Mouse (Mus musculus): ENCODE measurements around the gene Hoxd13.

Gene Hoxd13

DNA sequence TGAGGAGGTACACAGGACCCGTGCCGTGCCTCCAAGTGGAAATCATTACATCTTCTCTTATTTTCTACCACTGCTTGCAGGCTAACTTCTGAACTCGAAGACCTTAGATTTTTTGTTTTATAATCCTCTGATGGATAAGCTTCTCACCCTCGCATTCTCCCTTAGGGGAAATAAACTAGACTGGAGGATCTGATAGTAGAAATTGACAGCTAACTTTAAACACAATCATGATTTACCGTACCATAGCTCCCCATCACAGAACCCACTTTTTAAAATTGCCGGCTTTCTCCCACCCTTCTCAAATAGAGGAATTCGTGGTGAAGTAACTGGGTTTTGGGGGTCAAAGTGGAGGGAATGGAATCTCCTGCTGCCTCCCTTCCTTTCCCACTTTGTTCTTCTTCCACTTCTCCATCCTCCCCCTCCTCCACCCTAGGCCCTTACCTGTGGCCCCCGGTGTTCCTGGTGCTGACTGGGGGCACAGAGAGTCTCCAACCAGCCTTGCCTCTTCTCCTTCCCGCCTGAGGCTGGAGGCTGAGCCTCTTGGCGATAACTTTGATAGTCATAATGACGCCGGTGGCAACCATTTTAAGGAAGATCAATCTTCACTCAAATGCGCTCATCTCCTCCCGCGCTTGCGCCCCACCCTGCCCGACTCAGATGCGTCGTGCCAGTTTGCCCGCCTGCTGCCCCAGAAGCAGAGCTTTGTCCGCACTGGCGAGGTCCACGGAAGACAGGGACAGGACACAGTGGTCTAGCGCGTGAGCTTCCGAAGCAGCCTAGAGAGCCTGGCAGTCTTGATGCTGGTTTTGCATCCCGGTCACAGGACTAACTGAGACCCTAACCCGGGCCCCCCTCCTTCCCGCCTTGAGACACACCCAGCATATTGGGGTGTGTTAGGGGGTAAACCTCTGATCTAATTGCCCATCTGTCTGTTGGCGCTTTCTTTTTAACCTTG lies 7.4 kb upstream of the Hoxd13 start:
- in situ Hi-C loops (cut with MboI, MseI) = loop anchor here (10.0 to 25.0 kb wide), 3 partner anchors 356 to 1073 kb away; partner anchors contain the start of gene Chrna1

DNA sequence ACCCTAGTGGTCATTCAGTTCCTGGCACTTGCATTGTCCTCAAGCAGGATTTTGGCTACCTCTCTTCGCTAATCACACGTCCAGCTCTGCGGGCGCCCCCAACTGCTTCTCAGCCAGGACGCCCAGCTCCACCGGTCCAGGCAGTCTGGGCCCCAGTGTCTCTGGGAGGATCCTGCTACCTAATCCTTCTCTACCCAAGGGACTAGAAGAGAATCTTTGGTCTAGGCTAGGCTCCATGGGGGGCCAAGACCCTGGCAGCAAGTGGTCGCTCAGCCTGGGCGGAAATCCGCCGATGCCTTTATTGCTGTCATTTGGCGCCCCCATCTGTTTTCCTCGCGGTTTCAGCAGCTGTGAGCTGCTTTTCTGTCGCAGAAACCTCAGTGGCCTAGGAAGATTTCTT lies 6.4 kb upstream of the Hoxd13 start:
- in situ Hi-C loops (cut with MboI, MseI) = loop anchor here (10.0 to 25.0 kb wide), 3 partner anchors 357 to 1074 kb away; partner anchors contain the start of gene Chrna1

GRCm38 (mm10) chr2:74663291-74663925 lies 4.7 kb upstream of the Hoxd13 start:
- in situ Hi-C loops (cut with MboI, MseI) = loop anchor here (10.0 to 25.0 kb wide), 3 partner anchors 359 to 1076 kb away; partner anchors contain the start of gene Chrna1

DNA sequence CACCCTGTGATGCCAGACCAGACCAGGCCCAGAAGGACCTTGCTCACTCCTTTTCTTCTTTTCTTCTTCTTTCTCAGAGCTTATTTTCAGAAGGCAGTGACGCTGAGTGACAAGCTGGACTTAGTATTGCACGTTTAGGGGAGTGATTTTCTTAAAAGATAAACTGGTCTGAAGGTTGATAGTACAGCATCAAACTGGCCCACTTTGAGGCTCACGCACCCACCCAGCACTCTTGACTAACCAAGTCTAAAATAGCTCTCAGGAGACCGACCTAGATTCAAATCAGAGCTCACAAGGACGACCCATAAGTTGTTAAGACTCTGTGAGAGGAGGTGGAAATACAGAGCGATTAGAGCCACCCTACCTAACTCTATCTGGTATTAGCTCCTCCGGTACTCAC lies 1.7 kb upstream of the Hoxd13 start:
- in situ Hi-C loops (cut with MboI, MseI) = loop anchor here (10.0 to 25.0 kb wide), 3 partner anchors 362 to 1079 kb away; partner anchors contain the start of gene Chrna1

DNA sequence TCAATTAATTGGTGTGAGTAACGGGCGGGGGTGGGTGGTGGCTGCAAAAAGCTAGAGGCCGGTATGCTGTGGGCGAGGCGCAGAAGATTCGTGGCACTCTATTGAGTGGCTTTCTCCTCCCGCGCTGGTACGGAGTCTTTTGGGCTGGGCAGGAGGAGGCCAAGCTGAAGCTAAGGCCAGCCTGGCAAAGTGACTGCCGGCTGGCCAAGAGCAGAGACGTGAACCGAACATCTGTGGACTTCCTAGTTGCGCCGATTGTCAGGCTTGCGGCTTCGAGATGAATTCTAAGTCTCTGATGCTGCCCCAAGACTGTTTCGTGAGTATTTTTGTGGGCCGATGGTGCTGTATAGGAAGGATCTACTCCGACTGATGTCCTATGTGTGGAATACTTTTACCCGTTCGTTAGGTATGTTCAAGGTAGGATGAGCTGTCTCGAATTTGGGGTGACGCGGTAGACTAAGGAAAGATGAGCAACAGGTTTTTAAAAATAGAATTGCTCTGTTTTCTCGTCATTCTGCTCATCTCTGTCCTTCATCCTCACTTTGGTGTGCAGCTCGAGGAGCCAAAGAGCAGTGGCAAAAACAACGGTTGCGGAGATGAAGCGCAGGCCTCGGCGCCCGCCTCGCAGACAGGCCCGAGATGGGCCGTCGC lies 794 bp upstream of the Hoxd13 start:
- in situ Hi-C loops (cut with MboI, MseI) = loop anchor here (10.0 to 25.0 kb wide), 3 partner anchors 363 to 1080 kb away; partner anchors contain the start of gene Chrna1

- in situ Hi-C loops (cut with MboI, MseI) = loop anchor here (10.0 to 25.0 kb wide), 3 partner anchors 364 to 1081 kb away; partner anchors contain the start of gene Chrna1
Observed at GRCm38 (mm10) chr2:74668370-74669229, 490 bp downstream of the Hoxd13 start.

DNA sequence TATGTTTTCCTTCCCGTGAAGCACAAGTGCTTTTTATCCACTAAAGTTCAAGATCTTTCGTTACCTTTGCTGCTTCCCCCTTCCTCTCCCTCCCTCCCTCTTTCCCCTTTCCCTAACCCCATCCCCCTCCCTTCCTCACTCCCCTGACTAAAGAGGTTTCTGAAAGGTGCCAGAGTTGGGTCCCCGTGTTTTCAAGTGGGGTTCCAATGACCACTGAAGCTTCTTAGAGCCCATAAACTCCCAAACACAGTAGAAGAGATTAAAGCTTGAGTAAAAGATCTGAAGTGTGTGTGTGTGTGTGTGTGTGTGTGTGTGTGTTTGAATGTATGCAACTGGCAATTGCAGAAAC lies 1.1 kb downstream of the Hoxd13 start:
- in situ Hi-C loops (cut with MboI, MseI) = loop anchor here (10.0 to 25.0 kb wide), 3 partner anchors 364 to 1082 kb away; partner anchors contain the start of gene Chrna1

GRCm38 (mm10) chr2:74669650-74670235 lies 1.6 kb downstream of the Hoxd13 start:
- in situ Hi-C loops (cut with MboI, MseI) = loop anchor here (10.0 to 25.0 kb wide), 4 partner anchors 365 to 1082 kb away; partner anchors contain the start of gene Chrna1

DNA sequence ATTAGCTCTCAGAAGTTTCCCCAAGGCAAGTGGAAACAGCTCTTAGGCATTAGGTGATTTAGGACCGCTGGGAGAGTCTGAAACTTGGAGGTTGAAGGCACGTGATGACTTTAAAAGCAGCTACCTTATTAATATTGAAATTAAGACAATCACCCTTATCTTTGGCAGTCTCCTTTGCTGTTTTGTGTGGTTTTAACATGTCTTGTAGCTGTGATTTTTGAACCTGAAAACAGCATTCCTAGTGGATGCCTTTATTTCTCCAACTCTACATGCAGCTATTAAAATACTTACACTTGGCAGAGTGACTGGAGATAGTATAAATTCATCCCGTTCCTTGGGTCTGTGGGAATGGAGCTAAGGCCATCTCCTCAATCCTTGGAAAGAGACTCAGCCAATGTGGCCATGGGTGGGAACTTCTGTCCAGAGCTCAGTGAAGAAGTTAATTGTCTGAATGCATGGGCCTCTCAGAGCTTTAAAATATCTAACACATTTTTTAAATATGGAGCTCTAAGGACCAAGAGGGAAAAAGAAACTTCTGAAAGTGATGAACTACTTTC lies 2.6 kb downstream of the Hoxd13 start:
- in situ Hi-C loops (cut with MboI, MseI) = loop anchor here (10.0 to 25.0 kb wide), 3 partner anchors 606 to 1083 kb away; partner anchors contain the start of gene Chrna1

- in situ Hi-C loops (cut with MboI, MseI) = loop anchor here (10.0 to 25.0 kb wide), 3 partner anchors 607 to 1085 kb away; partner anchors contain the start of gene Chrna1
Observed at GRCm38 (mm10) chr2:74671847-74672246, 3.7 kb downstream of the Hoxd13 start.

DNA sequence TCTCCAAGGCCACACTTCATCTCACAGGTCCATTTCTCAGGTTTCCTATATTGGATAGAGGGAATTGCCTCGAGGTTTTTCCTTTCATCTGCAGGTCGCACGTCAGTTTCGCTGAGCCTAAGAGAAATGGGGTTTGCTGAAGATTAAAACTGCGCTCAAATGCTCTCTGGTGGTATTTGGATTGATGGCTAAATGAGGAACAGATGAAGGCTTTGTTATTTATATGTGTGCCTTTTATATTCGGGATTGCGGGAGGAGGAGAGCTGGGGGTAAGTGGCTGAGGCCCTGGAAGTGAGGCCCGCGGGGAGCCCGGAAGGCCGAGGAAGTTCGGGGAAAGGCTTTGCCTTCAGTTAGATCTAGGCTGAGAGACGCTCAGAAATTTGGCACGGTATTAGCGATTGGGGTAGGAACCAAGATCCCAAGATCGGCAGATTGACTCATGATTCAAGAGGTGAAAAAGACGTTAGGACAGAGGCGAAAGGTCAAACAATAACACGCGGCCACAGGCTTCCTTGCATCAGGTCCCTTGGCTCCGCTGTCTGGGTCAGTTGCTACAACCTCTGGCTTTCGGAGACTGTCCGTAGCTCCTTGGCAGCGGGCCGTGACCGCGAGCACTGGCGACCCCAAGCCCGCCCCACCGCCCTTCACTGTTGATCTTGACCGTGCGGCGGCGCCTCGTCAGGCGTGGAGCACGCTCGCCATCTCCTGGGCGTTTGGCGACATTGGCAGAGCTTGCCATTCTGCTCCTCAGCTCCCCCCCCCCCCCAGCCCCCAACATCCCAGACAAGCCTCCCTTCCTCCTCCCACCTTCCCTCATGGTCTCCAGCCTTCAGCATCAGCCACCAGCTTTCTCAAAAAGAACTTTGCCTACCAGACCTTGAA lies 4.6 kb downstream of the Hoxd13 start:
- in situ Hi-C loops (cut with MboI, MseI) = loop anchor here (10.0 to 25.0 kb wide), 3 partner anchors 608 to 1085 kb away; partner anchors contain the start of gene Chrna1

- in situ Hi-C loops (cut with MboI, MseI) = loop anchor here (10.0 to 25.0 kb wide), 3 partner anchors 609 to 1087 kb away; partner anchors contain the start of gene Chrna1
Observed at GRCm38 (mm10) chr2:74673835-74674425, 5.8 kb downstream of the Hoxd13 start.

- in situ Hi-C loops (cut with MboI, MseI) = loop anchor here (10.0 to 25.0 kb wide), 3 partner anchors 610 to 1088 kb away; partner anchors contain the start of gene Chrna1
Observed at GRCm38 (mm10) chr2:74674881-74675665, 7.0 kb downstream of the Hoxd13 start, which contains the start of gene Hoxd12. Hoxd12 (plus strand) TSS chr2:74675013.

DNA sequence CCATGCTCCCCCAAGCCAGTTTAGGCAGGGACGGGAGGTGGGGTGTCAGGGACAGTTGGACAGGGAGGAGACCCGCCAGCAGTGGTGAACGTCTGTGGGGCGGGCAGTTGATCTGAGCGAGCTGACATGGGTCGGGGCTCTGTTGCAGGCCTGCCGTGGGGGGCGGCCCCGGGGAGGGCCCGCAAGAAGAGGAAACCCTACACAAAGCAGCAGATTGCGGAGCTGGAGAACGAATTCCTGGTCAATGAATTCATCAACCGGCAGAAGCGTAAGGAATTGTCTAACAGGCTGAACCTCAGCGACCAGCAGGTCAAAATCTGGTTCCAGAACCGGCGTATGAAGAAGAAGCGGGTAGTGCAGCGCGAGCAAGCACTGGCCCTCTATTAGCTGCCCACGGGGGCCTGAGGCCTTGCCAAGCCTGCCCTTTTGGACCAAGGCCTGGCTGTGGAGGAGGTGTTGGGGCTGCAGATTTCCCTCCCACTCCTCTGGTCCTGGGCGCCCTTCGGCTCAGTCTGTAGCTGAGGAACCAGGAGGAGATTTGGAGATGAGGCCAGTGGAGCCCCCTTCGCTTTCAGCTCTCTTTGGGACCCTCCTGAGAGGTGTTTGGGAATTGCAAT lies 7.7 kb downstream of the Hoxd13 start:
- in situ Hi-C loops (cut with MboI, MseI) = loop anchor here (10.0 kb wide), 1 partner anchor 611 kb away; no protein-coding TSS in a partner anchor

DNA sequence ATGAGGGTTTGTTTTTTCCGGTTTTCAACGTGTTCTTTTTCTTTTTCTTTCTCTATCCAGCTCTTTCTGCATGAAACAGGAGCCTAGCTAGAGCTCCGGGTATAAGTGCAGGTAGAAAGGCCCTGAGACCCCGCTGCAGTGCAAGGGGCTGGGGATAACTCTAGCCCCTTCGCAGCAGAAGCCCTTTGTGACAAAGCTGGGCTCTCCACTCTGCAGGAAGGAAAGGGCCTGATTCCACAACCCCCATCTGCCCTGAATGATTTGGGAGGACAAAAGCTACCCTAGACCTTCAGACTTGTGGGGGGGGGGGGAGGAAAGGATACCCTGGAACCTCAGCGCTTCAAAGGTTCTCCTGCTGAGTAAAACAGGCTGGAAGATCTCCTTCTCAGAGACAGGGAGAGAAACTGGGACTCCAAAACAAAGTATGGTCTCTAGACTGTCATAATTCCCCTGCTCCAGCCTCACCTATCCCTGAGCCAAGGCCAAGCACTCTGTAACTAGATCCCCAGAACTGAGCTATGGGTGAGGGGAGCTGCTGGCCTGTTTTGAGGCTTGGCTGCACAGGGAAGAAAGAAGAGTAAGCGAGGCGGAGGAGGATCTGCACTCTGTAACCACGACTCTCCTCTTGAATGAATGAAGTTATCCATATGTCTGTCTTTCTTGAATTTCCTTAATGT lies 8.4 kb downstream of the Hoxd13 start:
- in situ Hi-C loops (cut with MboI, MseI) = loop anchor here (10.0 kb wide), 1 partner anchor 612 kb away; no protein-coding TSS in a partner anchor

GRCm38 (mm10) chr2:74677106-74677505 lies 9.0 kb downstream of the Hoxd13 start:
- in situ Hi-C loops (cut with MboI, MseI) = loop anchor here (10.0 kb wide), 1 partner anchor 612 kb away; no protein-coding TSS in a partner anchor

Measured in T-helper 2 cell (primary cell).